Mouse (Mus musculus): ENCODE results near the gene Engase. TPM values are rescaled to one million over a fixed set of nuclear protein-coding genes. Genes with fewer than 3 reads are reported as not detected.

Engase gene
- polyA plus RNA-seq, 1 experiment from 2014 or later, result 7.3 TPM

DNA sequence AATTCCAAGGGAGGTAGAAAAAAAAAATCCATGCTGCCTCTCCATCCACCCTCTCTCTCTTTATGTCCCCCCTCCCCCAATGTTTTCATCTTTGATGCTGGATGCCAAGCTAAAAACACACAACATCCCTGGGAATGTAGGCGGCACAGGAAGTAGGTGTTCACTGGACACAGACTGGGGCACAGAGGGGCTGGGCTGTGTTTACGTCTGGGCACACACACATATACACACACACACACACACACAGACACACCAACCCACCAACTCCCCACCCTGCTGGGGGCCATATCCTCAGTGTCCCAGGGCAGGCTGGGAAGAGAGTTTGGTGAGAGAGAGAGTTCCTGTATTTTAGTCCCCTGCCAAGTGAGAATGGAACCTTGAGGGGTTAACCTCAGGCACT lies 16.8 kb downstream of the Engase start:
- H3K4me3 ChIP-seq, result no peak overlapping the region
- no peak for ATAC-seq (ENCODE audit: borderline replicate concordance, extremely low read depth, low FRiP score, low TSS enrichment)
- H3K27me3 ChIP-seq, result no peaks in the 10 kb centered on the region
- H3K36me3 ChIP-seq, result no peaks in the 10 kb centered on the region
- peaks cover 12% of the 10 kb centered on the region; the same call in 1 of the 2 replicates for H3K4me1 ChIP-seq
- no peak overlapping the region for H3K9ac ChIP-seq
- H3K27ac ChIP-seq, result 0 out of 2 replicates have a peak overlapping the region, but pooled peaks have one; percentile 13
- no peaks in the 10 kb centered on the region for H3K9me3 ChIP-seq
- H3K4me2 ChIP-seq, result no peak overlapping the region
- WGBS, result 52% methylated on average over 2 of the region's 2 CpGs

DNA sequence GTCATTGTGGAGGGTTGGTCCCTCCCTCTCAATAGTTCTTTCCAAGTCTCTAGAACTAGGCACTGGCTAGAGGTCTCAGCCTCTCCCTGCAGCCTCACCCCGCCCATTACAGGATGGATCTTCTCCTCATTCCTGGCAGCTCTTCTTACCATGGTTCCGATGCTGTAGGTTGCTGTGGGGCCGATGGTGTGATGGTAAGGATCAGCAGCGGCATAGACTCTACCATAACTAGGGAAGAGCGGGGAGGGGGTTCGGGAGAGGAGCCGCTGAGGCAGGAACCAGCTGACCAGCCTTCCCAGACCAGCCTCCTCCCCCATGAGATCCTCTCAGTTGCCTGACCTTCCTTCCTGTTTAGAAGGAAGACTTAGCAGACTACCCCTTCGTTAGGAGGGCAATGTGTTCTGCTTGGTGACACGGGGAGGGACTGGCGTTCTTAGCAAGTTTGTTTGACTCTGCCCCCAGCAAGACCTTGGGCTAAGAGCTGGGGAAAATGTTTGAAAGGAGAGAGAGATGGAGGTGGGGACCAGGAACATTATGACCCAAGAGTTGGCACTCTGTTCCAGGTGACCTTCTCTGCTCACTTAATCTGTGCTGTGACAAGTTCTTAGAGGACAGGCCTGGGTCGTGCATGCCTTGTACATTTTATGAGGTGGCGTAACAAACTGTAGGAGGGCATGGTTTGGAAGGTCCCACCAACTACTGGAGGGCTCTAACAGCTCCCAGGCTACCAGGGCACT lies 17.5 kb downstream of the Engase start:
- Histone ChIP-seq H3K4me1 (peaks cover 12% of the 10 kb centered on the region; the same call in 1 of the 2 replicates), H3K9me3 (no peaks in the 10 kb centered on the region), H3K4me2 (no peak overlapping the region), H3K36me3 (no peaks in the 10 kb centered on the region), H3K9ac (no peak overlapping the region), H3K27me3 (no peaks in the 10 kb centered on the region), H3K4me3 (no peak overlapping the region), H3K27ac (0 out of 2 replicates have a peak overlapping the region, but pooled peaks have one; percentile 13)
- WGBS, result 72% methylated on average over 12 of the region's 12 CpGs
- ATAC-seq (ENCODE audit: borderline replicate concordance, extremely low read depth, low FRiP score, low TSS enrichment), result no peak

DNA sequence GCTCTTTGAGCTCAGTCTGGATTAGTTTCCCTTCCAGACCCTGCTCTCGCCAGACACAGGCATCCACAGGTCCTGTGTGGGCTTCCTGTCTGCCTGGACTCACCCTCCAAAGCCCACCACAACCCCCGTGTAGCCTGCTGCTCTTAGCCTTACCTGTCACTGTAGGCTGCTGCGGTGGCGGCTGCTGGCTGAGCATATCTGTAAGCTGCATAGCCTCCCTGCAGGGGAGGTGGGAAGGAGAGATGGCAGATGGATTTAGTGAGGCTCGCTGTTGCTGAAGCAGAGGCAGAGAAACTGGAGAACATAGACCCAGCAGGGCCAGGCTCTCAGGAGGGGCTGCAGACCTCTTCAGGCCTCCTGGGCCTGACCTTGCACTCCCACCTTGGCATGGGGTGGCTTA lies 18.4 kb downstream of the Engase start:
- no peaks in the 10 kb centered on the region for H3K36me3 ChIP-seq
- no peaks in the 10 kb centered on the region for H3K27me3 ChIP-seq
- H3K27ac ChIP-seq, result no peak overlapping the region
- 37% methylated on average over 5 of the region's 5 CpGs for WGBS
- H3K9ac ChIP-seq, result no peak overlapping the region
- ATAC-seq (ENCODE audit: borderline replicate concordance, extremely low read depth, low FRiP score, low TSS enrichment), result no peak
- no peak overlapping the region for H3K4me2 ChIP-seq
- peaks cover 12% of the 10 kb centered on the region; the same call in 1 of the 2 replicates for H3K4me1 ChIP-seq
- no peak overlapping the region for H3K4me3 ChIP-seq
- H3K9me3 ChIP-seq, result no peaks in the 10 kb centered on the region

DNA sequence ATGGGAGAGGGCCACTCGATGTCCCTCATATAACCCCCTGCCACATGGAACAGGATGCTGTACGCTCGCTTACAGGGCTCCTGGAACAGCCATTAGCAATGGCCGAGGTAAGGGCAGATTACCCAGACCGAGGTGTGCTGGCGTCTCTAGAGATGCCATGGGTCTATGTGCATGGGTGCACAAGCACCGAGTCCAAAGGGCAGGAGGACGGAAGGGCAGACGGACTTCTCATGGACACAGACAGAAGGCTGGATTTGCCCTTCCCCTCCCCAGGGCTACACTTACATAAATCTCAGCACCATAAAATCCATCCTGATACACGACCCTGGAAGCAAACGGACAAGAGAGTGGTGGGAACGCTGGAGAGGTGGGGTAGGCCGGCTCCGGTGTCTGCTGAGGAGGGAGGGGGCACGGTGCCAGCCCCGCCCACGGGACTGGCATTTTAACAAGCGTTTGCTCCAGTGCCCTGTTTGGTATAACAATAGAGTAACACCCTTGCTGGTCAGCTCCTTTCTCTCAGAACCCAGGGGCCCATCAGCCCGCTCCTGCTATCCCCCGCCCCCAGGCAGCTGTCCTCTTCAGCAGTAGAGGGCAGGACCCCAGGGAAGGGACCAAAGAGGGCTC lies 19.5 kb downstream of the Engase start:
- no peak for ATAC-seq (ENCODE audit: borderline replicate concordance, extremely low read depth, low FRiP score, low TSS enrichment)
- Histone ChIP-seq H3K9me3 (no peaks in the 10 kb centered on the region), H3K4me3 (no peak overlapping the region), H3K9ac (no peak overlapping the region), H3K4me2 (no peak overlapping the region), H3K27me3 (no peaks in the 10 kb centered on the region), H3K36me3 (no peaks in the 10 kb centered on the region), H3K4me1 (peaks cover 12% of the 10 kb centered on the region; the same call in 1 of the 2 replicates), H3K27ac (no peak overlapping the region)
- 62% methylated on average over 20 of the region's 20 CpGs for WGBS

DNA sequence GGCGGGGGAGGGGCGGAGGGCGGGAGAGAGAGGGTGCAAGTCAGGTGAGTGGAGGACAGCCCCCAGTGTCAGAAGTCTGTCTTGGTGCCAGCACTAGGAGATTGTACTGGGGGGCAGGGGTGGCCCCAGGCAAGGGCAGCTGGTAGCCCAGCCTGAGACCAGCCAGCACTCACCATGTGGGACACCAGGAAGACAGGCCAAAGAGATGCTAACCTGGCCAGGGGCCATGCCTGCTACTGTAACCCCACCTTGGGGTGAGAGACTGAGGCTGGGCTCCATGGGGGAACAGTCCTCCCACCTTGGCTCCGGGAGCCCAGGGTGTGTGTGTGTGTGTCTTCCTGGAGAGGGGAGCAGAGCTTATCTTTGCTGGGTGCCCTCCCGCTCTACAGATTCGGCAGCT lies 26.4 kb downstream of the Engase start:
- Histone ChIP-seq H3K4me3 (no peak overlapping the region), H3K27me3 (peaks cover 31% of the 10 kb centered on the region), H3K4me2 (no peak overlapping the region), H3K9me3 (no peaks in the 10 kb centered on the region), H3K27ac (no peak overlapping the region), H3K36me3 (no peaks in the 10 kb centered on the region), H3K4me1 (peaks cover 4% of the 10 kb centered on the region; the same call in 1 of the 2 replicates), H3K9ac (no peak overlapping the region)
- no peak for ATAC-seq (ENCODE audit: borderline replicate concordance, extremely low read depth, low FRiP score, low TSS enrichment)
- WGBS, result 34% methylated on average over 6 of the region's 6 CpGs

DNA sequence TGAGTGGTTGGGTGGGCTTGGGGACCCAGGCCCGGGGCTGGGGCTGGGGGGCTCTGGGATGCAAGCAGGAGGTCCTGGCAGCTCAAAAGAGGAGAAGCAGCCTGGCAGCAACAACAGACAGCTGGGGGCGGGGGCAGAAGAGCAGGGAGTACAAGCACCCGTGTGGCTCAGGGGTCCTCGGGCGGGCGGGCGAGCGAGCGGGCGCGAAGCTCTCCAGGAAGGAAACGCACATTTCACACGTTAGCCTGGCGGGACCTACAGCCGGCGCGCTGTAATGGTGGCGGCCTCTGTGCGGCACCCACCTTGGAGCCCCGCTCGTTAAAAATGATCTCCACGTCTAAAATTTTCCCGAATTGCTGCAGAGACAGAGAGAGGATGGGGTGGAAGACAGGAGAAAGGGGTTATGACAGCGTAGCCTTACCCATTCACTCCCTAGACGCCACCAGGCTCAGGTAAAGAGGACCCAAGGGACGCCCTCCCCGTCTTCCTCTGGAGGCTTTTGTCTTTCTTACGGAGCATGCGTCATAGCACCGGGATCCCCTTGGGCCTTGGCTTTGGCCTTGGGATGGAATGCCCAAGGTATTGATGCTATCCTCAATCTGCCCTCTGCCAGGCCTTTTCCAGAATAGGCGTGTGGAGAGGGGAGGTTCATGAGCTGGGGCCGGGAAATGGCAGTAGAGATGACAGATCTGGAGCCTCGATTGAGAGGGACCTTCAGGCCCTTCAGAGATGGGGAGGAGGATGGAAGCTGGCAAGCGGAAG lies 27.0 kb downstream of the Engase start:
- Histone ChIP-seq H3K27me3 (peaks cover 31% of the 10 kb centered on the region), H3K4me3 (no peak overlapping the region), H3K4me1 (peaks cover 4% of the 10 kb centered on the region; the same call in 1 of the 2 replicates), H3K27ac (no peak overlapping the region), H3K9me3 (no peaks in the 10 kb centered on the region), H3K4me2 (no peak overlapping the region), H3K9ac (no peak overlapping the region), H3K36me3 (no peaks in the 10 kb centered on the region)
- WGBS, result 13% methylated on average over 33 of the region's 34 CpGs
- ATAC-seq (ENCODE audit: borderline replicate concordance, extremely low read depth, low FRiP score, low TSS enrichment), result no peak

DNA sequence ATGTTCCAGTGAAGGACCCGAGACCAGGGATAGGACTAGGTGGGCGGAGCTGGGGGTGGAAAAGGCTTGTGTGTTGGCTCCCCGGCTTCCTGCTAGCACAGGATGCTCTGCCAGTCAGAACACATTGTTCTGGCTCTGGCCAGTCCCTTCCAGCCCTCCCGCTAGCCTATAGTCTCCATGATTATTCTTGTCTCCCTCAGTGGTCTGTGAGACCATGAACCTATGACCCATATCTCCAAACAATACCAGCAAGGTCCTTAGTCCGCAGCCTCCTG lies 27.5 kb downstream of the Engase start:
- no peak for ATAC-seq (ENCODE audit: borderline replicate concordance, extremely low read depth, low FRiP score, low TSS enrichment)
- no peaks in the 10 kb centered on the region for H3K9me3 ChIP-seq
- H3K9ac ChIP-seq, result no peak overlapping the region
- H3K4me1 ChIP-seq, result peaks cover 4% of the 10 kb centered on the region; the same call in 1 of the 2 replicates
- H3K4me3 ChIP-seq, result no peak overlapping the region
- H3K36me3 ChIP-seq, result no peaks in the 10 kb centered on the region
- no peak overlapping the region for H3K4me2 ChIP-seq
- no peak overlapping the region for H3K27ac ChIP-seq
- H3K27me3 ChIP-seq, result peaks cover 31% of the 10 kb centered on the region
- WGBS, result 40% methylated on average over 5 of the region's 5 CpGs

DNA sequence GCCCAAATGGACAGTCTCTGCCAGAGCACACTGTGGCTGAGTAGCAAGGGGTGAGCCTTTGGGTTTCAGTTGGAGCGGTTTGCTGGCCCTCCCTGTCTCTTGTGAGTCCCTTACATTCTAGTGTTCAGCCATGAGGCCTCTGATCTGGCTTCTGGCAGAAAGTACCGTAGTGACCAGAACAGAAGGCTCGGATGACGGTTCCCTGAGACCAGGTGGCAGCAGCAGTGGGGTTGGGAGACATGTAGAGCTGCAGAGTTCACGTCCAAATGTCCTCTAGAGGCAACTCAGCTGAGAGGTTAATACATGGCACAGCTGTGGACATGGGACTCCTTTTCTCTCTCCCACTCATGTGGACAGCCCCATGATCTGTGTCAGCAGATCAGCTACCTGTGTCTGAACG lies 30.5 kb downstream of the Engase start:
- no peak for ATAC-seq (ENCODE audit: borderline replicate concordance, extremely low read depth, low FRiP score, low TSS enrichment)
- WGBS, result 68% methylated on average over 6 of the region's 6 CpGs
- peaks cover 29% of the 10 kb centered on the region for H3K27me3 ChIP-seq

DNA sequence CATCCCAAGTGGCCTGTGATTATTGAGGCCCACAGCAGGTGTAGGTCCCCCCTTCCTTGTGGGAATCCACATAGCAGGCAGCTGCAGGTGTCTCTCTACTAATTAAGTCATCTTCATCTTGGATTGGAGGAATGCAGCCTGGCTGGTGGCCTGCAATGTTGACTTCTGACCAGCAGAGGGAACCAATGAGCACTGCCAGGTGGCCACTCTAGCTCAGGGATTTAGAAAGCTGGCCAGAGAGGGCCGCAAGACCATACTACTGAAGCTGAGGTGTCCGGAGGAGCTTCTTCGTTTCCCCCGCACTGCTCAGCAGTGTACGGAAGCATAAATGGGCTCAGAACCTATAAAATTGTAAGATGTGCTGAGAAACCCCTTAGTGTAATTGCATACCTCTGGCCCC lies 31.3 kb downstream of the Engase start:
- H3K9ac ChIP-seq, result no peak overlapping the region
- H3K36me3 ChIP-seq, result no peaks in the 10 kb centered on the region
- H3K4me1 ChIP-seq, result peaks cover 13% of the 10 kb centered on the region
- WGBS, result 21% methylated on average over 5 of the region's 5 CpGs
- H3K27ac ChIP-seq, result no peak overlapping the region
- ATAC-seq (ENCODE audit: borderline replicate concordance, extremely low read depth, low FRiP score, low TSS enrichment), result no peak
- no peak overlapping the region for H3K4me2 ChIP-seq
- no peak overlapping the region for H3K4me3 ChIP-seq
- peaks cover 21% of the 10 kb centered on the region for H3K27me3 ChIP-seq
- no peaks in the 10 kb centered on the region for H3K9me3 ChIP-seq

More for the DNA sequence above, 30.5 kb downstream of the Engase start:
- no peak overlapping the region for H3K27ac ChIP-seq
- no peak overlapping the region for H3K4me2 ChIP-seq
- H3K4me3 ChIP-seq, result no peak overlapping the region
- no peaks in the 10 kb centered on the region for H3K9me3 ChIP-seq
- H3K4me1 ChIP-seq, result peaks cover 9% of the 10 kb centered on the region
- no peaks in the 10 kb centered on the region for H3K36me3 ChIP-seq
- no peak overlapping the region for H3K9ac ChIP-seq

DNA sequence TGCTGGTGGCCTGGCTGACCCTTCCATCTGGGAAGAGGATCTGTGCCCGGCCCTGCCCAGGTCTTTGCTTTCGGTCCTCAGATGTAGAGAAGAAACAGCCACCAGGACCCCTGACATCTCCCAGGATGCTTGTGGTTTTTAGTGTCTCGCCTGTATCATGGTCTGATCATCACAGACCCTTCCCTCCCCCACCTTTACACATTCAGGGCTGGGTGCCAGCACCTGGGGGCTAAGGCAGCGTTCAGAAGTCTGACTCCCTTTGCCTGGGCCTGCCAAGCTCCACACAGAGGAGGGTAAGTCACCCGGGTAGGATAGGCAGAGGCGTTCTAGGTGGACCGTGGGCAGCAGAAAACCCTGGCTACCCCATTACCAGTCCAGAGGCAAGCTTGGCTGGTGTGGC lies 31.7 kb downstream of the Engase start:
- H3K27me3 ChIP-seq, result peaks cover 17% of the 10 kb centered on the region
- no peak overlapping the region for H3K9ac ChIP-seq
- H3K36me3 ChIP-seq, result no peaks in the 10 kb centered on the region
- ATAC-seq (ENCODE audit: borderline replicate concordance, extremely low read depth, low FRiP score, low TSS enrichment), result no peak
- WGBS, result 74% methylated on average over 7 of the region's 7 CpGs
- no peak overlapping the region for H3K4me3 ChIP-seq
- no peak overlapping the region for H3K27ac ChIP-seq
- H3K9me3 ChIP-seq, result no peaks in the 10 kb centered on the region
- H3K4me1 ChIP-seq, result peaks cover 13% of the 10 kb centered on the region
- no peak overlapping the region for H3K4me2 ChIP-seq

DNA sequence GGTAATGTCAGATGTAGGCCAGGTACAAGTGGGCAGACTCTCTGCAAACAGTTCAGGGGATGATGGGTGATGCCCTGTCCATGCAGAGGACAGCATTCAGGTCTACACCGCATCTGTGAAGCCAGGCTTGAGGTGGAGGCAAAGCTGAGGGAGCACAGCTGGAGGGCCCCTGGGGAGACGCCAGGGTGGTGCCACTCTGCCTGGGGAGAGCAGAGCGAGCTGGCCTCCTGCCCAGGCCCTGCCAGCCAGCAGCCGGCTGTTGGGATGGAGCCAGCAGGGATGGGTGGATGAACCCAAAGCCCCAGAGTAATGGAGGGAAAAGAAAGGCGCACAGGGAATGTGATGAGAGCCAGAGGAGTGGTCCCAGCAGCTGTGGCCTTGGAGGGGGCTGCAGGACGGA lies 35.2 kb downstream of the Engase start:
- WGBS, result 27% methylated on average over 6 of the region's 6 CpGs
- H3K27ac ChIP-seq, result no peak overlapping the region
- H3K27me3 ChIP-seq, result no peaks in the 10 kb centered on the region
- no peaks in the 10 kb centered on the region for H3K9me3 ChIP-seq
- no peak overlapping the region for H3K9ac ChIP-seq
- H3K4me3 ChIP-seq, result no peak overlapping the region
- no peaks in the 10 kb centered on the region for H3K36me3 ChIP-seq
- 0 out of 2 replicates have a peak, but pooled peaks have one; percentile 5 for ATAC-seq (ENCODE audit: borderline replicate concordance, extremely low read depth, low FRiP score, low TSS enrichment)
- H3K4me1 ChIP-seq, result peaks cover 9% of the 10 kb centered on the region
- H3K4me2 ChIP-seq, result no peak overlapping the region

Measured in lung, embryonic 15.5 days (tissue).